Mouse (Mus musculus): ENCODE measurements around the gene Aanat. TPM values are rescaled to one million over a fixed set of nuclear protein-coding genes. Genes with fewer than 3 reads are reported as not detected.

Aanat gene
- total and polyA plus RNA-seq, 3 experiments: not detected

DNA sequence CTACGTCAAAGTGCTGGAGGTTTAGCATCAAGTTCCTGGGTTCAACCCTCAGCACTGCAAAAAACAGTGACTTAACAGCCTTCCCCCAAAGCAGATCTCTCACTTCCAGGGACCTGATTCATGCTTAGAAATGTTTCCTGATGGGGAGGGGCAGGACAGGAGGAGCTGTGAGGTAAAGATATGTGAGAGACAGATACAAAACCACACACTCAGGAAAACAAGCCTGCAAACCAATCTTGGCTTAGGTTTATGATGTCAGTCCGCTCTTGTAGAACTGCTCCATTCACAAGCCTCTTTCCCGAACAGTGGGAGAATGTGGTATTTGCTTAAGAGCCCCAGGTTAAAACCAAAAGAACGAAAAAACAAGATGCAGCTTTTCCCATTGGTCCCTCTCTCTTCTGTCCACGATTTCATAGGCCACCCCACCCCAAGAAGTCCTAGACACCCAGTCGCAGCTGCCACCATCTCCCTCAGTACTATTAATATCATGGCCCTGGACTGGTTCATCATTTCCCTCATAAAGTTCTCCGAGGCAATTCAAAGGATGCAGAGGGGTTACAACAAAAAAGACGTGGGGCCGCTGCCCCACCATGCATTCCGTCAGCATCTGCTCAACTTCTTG is 6.1 kb upstream of the Aanat start (continued):
- TF ChIP-seq UBTF (IDR thresholded peaks at IDR 0.05; ENCODE audit: borderline replicate concordance, insufficient read depth, low read depth, low read length) (no peak), ZMIZ1 (IDR thresholded peaks at IDR 0.05; ENCODE audit: low read depth, low read length) (no peak), CHD2 (IDR thresholded peaks at IDR 0.05; ENCODE audit: low read length) (no peak), GABPA (IDR thresholded peaks at IDR 0.05; ENCODE audit: low read depth, low read length) (no peak), TBP (IDR thresholded peaks at IDR 0.05; ENCODE audit: low read depth, low read length) (peak; percentile 49; the same call in 1 of the 2 replicates), SMC3 (IDR thresholded peaks at IDR 0.05; ENCODE audit: low read depth, low read length) (no peak), SIN3A (IDR thresholded peaks at IDR 0.05; ENCODE audit: low read length) (peak; percentile 90), E2F4 (IDR thresholded peaks at IDR 0.05; ENCODE audit: borderline replicate concordance, low read depth, low read length) (no peak), ZNF384 (IDR thresholded peaks at IDR 0.05; ENCODE audit: low read depth, low read length) (no peak), POLR2A (IDR thresholded peaks at IDR 0.05; ENCODE audit: control insufficient read depth in 1 of 2, insufficient read depth in 1 of 2, low read depth in 1 of 2, low read length in 2 of 2, poor library complexity in 1 of 2) (0 out of 4 replicates have a peak, but pooled peaks of 1 of the 2 experiments have one; percentile 18), ELF1 (IDR thresholded peaks at IDR 0.05; ENCODE audit: low read depth, low read length) (no peak), MAX (IDR thresholded peaks at IDR 0.05; ENCODE audit: low read length) (no peak), TAL1 (IDR thresholded peaks at IDR 0.05; ENCODE audit: low read length) (peak; percentile 85), MEF2A (IDR thresholded peaks at IDR 0.05; ENCODE audit: extremely low read depth, insufficient replicate concordance, low read depth, low read length, poor library complexity, severe bottlenecking) (no peak), CHD1 (IDR thresholded peaks at IDR 0.05; ENCODE audit: low read depth, low read length) (no peak), ZC3H11A (IDR thresholded peaks at IDR 0.05; ENCODE audit: low read depth, low read length) (no peak), MYB (IDR thresholded peaks at IDR 0.05; ENCODE audit: low read depth, low read length) (no peak), ZKSCAN1 (IDR thresholded peaks at IDR 0.05; ENCODE audit: low read depth, low read length) (no peak), USF2 (IDR thresholded peaks at IDR 0.05; ENCODE audit: borderline replicate concordance in 1 of 2, insufficient read depth in 1 of 2, low read depth in 1 of 2, low read length in 2 of 2) (no peak)

DNA sequence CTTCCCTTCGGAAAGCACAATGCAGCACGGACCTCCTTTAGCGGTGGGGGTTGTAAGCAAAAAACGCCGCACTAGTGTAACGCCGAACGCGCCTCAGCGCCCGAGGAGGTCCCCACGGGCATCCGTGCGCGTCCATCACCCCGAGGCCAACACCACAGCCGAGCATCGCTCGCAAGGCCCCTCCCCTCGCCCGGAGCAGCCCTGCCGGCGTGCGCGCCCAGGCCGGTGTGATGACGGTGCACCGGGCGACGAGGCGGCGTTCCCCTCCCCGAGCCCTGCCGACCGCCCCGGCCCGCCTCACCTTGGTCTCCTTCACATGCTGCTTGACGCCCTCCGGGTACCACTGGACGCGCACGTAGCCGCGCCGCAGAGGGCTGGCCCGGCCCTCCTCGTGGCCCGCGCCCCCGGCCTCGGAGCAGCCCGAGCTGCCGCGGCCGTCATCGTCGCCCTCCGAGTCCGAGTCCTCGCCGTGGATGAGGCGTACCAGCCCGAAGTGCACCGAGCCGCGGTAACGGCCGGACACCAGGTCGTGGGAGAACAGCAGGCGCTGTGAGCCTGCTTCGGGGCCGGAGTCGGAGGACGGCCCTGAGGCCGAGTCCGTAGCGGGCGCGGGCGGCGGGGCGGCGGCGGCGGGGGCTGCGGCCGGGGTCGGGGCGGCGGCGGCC is 5.4 kb upstream of the Aanat start:
- Histone ChIP-seq H3K27ac (ENCODE audit: control insufficient read depth, low read depth, low read length) (peak overlapping the region; percentile 18; the same call in 1 of the 2 replicates), H3K36me3 (ENCODE audit: control insufficient read depth in 1 of 2, insufficient read depth in 2 of 2, low read length in 2 of 2) (peaks cover 0 to 5% of the 10 kb centered on the region in 2 experiments; a peak in 2 of 4 replicates), H3K79me2 (ENCODE audit: control insufficient read depth, insufficient read depth, low read length, poor library complexity) (peaks cover 37% of the 10 kb centered on the region), H3K9ac (ENCODE audit: control insufficient read depth, low read depth, low read length, poor library complexity, severe bottlenecking) (peak overlapping the region; percentile 71), H3K9me3 (replicated peaks; ENCODE audit: insufficient read depth, low read length) (no peaks in the 10 kb centered on the region), H3K27me3 (ENCODE audit: control insufficient read depth in 1 of 2, insufficient read depth in 2 of 2, low read length in 2 of 2) (no peaks in the 10 kb centered on the region), H3K4me3 (ENCODE audit: control insufficient read depth in 1 of 2, insufficient read depth in 1 of 2, low read depth in 2 of 2, low read length in 2 of 2) (peak overlapping the region; percentile 66 to 81), H3K4me1 (ENCODE audit: control insufficient read depth in 1 of 2, insufficient read depth in 2 of 2, low read length in 2 of 2) (peaks cover 0 to 20% of the 10 kb centered on the region in 2 experiments; a peak in 2 of 4 replicates)
- 0 out of 2 replicates have a peak, but pooled peaks have one; percentile 42 for TF ChIP-seq MAZ (IDR thresholded peaks at IDR 0.05; ENCODE audit: low read depth, low read length)
- peak; percentile 5; the same call in 1 of the 2 replicates for TF ChIP-seq NELFE (IDR thresholded peaks at IDR 0.05; ENCODE audit: low read depth, low read length)
- peak; percentile 43 for TF ChIP-seq SIN3A (IDR thresholded peaks at IDR 0.05; ENCODE audit: low read length)
- peak; percentile 45 for TF ChIP-seq MXI1 (IDR thresholded peaks at IDR 0.05; ENCODE audit: low read depth, low read length)
- 0 out of 2 replicates have a peak, but pooled peaks have one; percentile 35 for TF ChIP-seq ZMIZ1 (IDR thresholded peaks at IDR 0.05; ENCODE audit: low read depth, low read length)
- TF ChIP-seq HCFC1 (IDR thresholded peaks at IDR 0.05; ENCODE audit: low read depth, low read length): 0 out of 2 replicates have a peak, but pooled peaks have one; percentile 10
- TF ChIP-seq CHD1 (IDR thresholded peaks at IDR 0.05; ENCODE audit: low read depth, low read length): no peak
- TF ChIP-seq BHLHE40 (IDR thresholded peaks at IDR 0.05; ENCODE audit: borderline replicate concordance, low read depth, low read length): no peak
- TF ChIP-seq UBTF (IDR thresholded peaks at IDR 0.05; ENCODE audit: borderline replicate concordance, insufficient read depth, low read depth, low read length): 0 out of 2 replicates have a peak, but pooled peaks have one; percentile 91
- peak; percentile 72 for DNase-seq (ENCODE audit: low read depth, low spot score)
